Mouse (Mus musculus) lung, postnatal 14 days (tissue): ENCODE measurements at regions not wholly inside any gene's neighbourhood (a gene's known extent, or its start where the extent isn't known, plus 50 kb on each side); places are given as distances from the start of the nearest gene placed in this dataset.

Experiments
- DNase-seq: peaks from one replicate; pipeline ENCODE4 v3.0.0; 2021

- no peak for DNase-seq
Observed at GRCm38 (mm10) chr16:15052389-15052923, 146.1 kb downstream of the Efcab1 start.

- DNase-seq: peak; percentile 39
Observed at GRCm38 (mm10) chr16:15052924-15053793, 146.8 kb downstream of the Efcab1 start.

- no peak for DNase-seq
Observed at GRCm38 (mm10) chr16:15053840-15054239, 147.4 kb downstream of the Efcab1 start.

- DNase-seq: no peak
Observed at GRCm38 (mm10) chr16:15054306-15055001, 148.0 kb downstream of the Efcab1 start.

GRCm38 (mm10) chr16:15055697-15056096 lies 149.3 kb downstream of the Efcab1 start:
- DNase-seq: no peak

GRCm38 (mm10) chr16:15070485-15070960 lies 164.1 kb downstream of the Efcab1 start:
- DNase-seq: no peak

- DNase-seq: no peak
Observed at GRCm38 (mm10) chr16:15074407-15074806, 168.0 kb downstream of the Efcab1 start.

- DNase-seq: no peak
Observed at GRCm38 (mm10) chr16:15083692-15084091, 177.3 kb downstream of the Efcab1 start.

GRCm38 (mm10) chr16:15084147-15084752 lies 177.8 kb downstream of the Efcab1 start:
- no peak for DNase-seq

GRCm38 (mm10) chr16:15084753-15085728 lies 178.6 kb downstream of the Efcab1 start:
- peak; percentile 26 for DNase-seq

- DNase-seq: no peak
Observed at GRCm38 (mm10) chr16:15086556-15086955, 180.2 kb downstream of the Efcab1 start.

- no peak for DNase-seq
Observed at GRCm38 (mm10) chr16:15103938-15104337, 197.5 kb downstream of the Efcab1 start.

- no peak for DNase-seq
Observed at GRCm38 (mm10) chr16:15107234-15107633, 200.8 kb downstream of the Efcab1 start.

- DNase-seq: no peak
Observed at GRCm38 (mm10) chr16:15113131-15113530, 204.1 kb upstream of the Gm21897 start.

GRCm38 (mm10) chr16:15113989-15114556 lies 203.2 kb upstream of the Gm21897 start:
- DNase-seq: no peak

GRCm38 (mm10) chr16:15114574-15115230 lies 202.6 kb upstream of the Gm21897 start:
- no peak for DNase-seq

- DNase-seq: no peak
Observed at GRCm38 (mm10) chr16:15115386-15115785, 201.9 kb upstream of the Gm21897 start.

GRCm38 (mm10) chr16:15119799-15120198 lies 197.5 kb upstream of the Gm21897 start:
- DNase-seq: peak; percentile 26

GRCm38 (mm10) chr16:15128996-15129395 lies 188.3 kb upstream of the Gm21897 start:
- DNase-seq: no peak

- DNase-seq: no peak
Observed at GRCm38 (mm10) chr16:15129806-15130205, 187.5 kb upstream of the Gm21897 start.

- no peak for DNase-seq
Observed at GRCm38 (mm10) chr16:15157852-15158251, 159.4 kb upstream of the Gm21897 start.
